Mouse (Mus musculus) limb, embryonic 15.5 days (tissue): ENCODE results near the gene Vrk3. TPM values are rescaled to one million over a fixed set of nuclear protein-coding genes. Genes with fewer than 3 reads are reported as not detected.

Experiments used
- ATAC-seq: fragments of 200-750 bp; cut with Nextera tagmentation; 2 replicates; pipeline ENCODE4 v1.8.0; 2017; ENCODE audit warnings: low read depth, moderate TSS enrichment; ENCODE audit not compliant: insufficient number of reproducible peaks, low FRiP score, low TSS enrichment
- H3K27ac ChIP-seq: fragments of 300-500 bp; sonication (generic); 2 replicates; pipeline ENCODE4 v1.5.1; 2015; ENCODE audit warnings: moderate library complexity, mild to moderate bottlenecking, inconsistent platforms
- H3K27me3 ChIP-seq: fragments of 300-500 bp; sonication (generic); 2 replicates; pipeline ENCODE4 v1.6.1; 2015; ENCODE audit warnings: inconsistent platforms
- H3K36me3 ChIP-seq: fragments of 300-500 bp; sonication (generic); 2 replicates; pipeline ENCODE4 v1.6.1; 2015; ENCODE audit warnings: inconsistent platforms
- H3K4me1 ChIP-seq: fragments of 300-500 bp; sonication (generic); 2 replicates; pipeline ENCODE4 v1.6.1; 2015; ENCODE audit warnings: inconsistent platforms
- H3K4me2 ChIP-seq: fragments of 300-500 bp; sonication (generic); 2 replicates; pipeline ENCODE4 v1.6.1; 2015; ENCODE audit warnings: mild to moderate bottlenecking, inconsistent platforms
- H3K4me3 ChIP-seq: fragments of 300-500 bp; sonication (generic); 2 replicates; pipeline ENCODE4 v1.5.1; 2015; ENCODE audit warnings: mild to moderate bottlenecking, inconsistent platforms
- H3K9ac ChIP-seq: fragments of 300-500 bp; sonication (generic); 2 replicates; pipeline ENCODE4 v1.6.1; 2015; ENCODE audit warnings: inconsistent platforms
- H3K9me3 ChIP-seq: fragments of 300-500 bp; sonication (generic); 2 replicates; pipeline ENCODE4 v1.6.1; 2016; ENCODE audit warnings: inconsistent platforms
- WGBS: fragments of 180-500 bp; shearing (Covaris S2); methylation state at CpG from one replicate; pipeline ENCODE4 v1.1.7; 2015; 5-methylcytosine and 5-hydroxymethylcytosine counted together
- polyA plus RNA-seq: library from polyadenylated mRNA; unstranded; fragments of >200 nt; fragmentation: Nextera tagmentation; extraction: Ambion mirVana; gene quantifications from 2 replicates; pipeline ENCODE4 v1.2.1, GENCODE M21; 2015

Vrk3 gene
- polyA plus RNA-seq, 1 experiment from 2014 or later: 30.8 TPM

GRCm38 (mm10) chr7:44820525-44820924, 72.3 kb downstream of the Vrk3 start:
- no peak overlapping the region for H3K9ac ChIP-seq
- no peak overlapping the region for H3K27ac ChIP-seq
- H3K9me3 ChIP-seq: no peaks in the 10 kb centered on the region
- WGBS: 79% methylated on average over 3 of the region's 3 CpGs
- no peak overlapping the region for H3K4me3 ChIP-seq
- no peaks in the 10 kb centered on the region; the same call in 1 of the 2 replicates for H3K36me3 ChIP-seq
- no peaks in the 10 kb centered on the region for H3K27me3 ChIP-seq
- H3K4me2 ChIP-seq: no peak overlapping the region
- H3K4me1 ChIP-seq: peaks cover 52% of the 10 kb centered on the region
- ATAC-seq: no peak

DNA sequence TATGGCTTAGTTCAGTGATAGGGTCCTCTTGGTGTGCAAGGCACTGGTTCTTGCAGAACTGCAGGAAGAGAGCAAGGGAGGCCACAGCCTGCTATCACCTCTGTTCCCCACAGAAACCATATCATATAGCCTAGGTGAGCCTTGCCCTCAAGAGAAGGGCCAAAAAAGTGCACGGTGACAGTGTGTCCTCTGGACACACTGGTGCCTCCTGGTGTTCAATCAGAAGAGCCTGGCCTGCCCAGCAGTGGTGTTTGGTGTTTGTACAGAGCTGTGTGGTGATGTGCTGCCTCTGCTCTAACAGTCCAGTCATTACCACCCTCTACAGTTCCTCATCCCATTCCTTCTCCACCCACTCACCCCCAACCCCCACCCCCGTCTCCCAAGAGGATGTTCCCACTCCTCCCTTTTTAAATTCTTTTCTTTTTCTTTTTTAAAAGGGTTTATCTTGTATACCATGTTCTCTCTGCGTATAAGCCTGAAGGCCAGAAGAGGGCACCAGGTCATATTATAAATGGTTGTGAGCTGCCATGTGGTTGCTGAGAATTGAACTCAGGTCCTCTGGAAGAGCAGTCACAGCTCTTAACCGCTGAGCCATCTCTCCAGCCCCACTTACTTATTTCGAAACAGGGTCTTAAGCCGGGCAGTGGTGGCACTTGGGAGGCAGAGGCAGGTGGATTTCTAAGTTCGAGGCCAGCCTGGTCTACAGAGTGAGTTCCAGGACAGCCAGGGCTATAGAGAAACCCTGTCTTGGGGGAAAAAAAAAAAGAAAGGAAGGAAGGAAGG, 73.6 kb downstream of the Vrk3 start:
- no peak for ATAC-seq
- Histone ChIP-seq H3K9ac (no peak overlapping the region), H3K27ac (no peak overlapping the region), H3K4me3 (no peak overlapping the region), H3K9me3 (no peaks in the 10 kb centered on the region), H3K27me3 (no peaks in the 10 kb centered on the region), H3K4me1 (peaks cover 51% of the 10 kb centered on the region), H3K36me3 (no peaks in the 10 kb centered on the region; the same call in 1 of the 2 replicates), H3K4me2 (no peak overlapping the region)
- WGBS: 82% methylated on average over 7 of the region's 7 CpGs

DNA sequence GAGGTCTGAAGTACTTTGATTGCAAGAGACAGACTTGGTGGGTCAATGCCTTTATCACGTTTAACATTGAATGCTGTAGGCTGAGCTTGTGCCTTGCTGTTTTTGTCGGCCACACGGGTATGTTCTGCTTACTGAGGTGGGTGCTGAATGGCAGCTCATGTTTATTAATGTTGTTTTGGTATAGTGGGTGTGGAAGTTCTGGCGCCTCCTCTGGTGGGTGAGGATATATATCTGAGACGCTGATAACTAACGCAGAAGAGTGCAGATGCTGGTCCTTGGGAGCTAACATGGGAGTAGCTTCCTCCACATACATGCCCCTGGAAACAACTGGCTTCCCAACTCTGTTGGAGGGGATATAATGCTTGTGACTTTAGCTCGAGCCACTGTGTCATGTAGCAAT, 75.2 kb downstream of the Vrk3 start:
- no peak for ATAC-seq
- 44% methylated on average over 7 of the region's 7 CpGs for WGBS
- Histone ChIP-seq H3K4me3 (no peak overlapping the region), H3K27me3 (no peaks in the 10 kb centered on the region), H3K27ac (no peak overlapping the region), H3K4me1 (peaks cover 38% of the 10 kb centered on the region), H3K36me3 (peaks cover 8% of the 10 kb centered on the region), H3K9ac (no peak overlapping the region), H3K4me2 (no peak overlapping the region), H3K9me3 (no peaks in the 10 kb centered on the region)

DNA sequence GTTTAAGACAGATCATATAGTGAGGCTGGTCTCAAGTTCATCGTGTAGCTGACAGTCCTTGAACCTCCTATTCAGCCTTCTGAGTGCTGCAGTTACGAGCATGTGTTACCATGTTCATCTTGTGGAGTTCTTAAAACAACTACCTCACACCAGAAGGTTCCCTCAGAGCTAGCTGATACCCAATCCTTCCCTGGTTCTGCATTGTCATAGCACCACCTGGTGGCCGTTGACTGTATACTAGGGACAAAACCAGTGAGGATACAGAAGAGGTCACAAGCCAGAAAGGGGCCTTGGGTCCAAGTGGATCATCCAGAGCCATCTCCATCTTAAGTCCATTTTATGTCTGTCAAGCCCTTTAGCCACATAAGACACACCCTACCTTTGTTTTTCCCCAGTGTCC, 76.7 kb downstream of the Vrk3 start:
- H3K27ac ChIP-seq: no peak overlapping the region
- H3K9ac ChIP-seq: no peak overlapping the region
- peaks cover 23% of the 10 kb centered on the region for H3K36me3 ChIP-seq
- H3K4me3 ChIP-seq: no peak overlapping the region
- 16% methylated on average over 3 of the region's 3 CpGs for WGBS
- H3K4me2 ChIP-seq: no peak overlapping the region
- peaks cover 24% of the 10 kb centered on the region for H3K4me1 ChIP-seq
- H3K9me3 ChIP-seq: no peaks in the 10 kb centered on the region
- ATAC-seq: no peak
- no peaks in the 10 kb centered on the region for H3K27me3 ChIP-seq

DNA sequence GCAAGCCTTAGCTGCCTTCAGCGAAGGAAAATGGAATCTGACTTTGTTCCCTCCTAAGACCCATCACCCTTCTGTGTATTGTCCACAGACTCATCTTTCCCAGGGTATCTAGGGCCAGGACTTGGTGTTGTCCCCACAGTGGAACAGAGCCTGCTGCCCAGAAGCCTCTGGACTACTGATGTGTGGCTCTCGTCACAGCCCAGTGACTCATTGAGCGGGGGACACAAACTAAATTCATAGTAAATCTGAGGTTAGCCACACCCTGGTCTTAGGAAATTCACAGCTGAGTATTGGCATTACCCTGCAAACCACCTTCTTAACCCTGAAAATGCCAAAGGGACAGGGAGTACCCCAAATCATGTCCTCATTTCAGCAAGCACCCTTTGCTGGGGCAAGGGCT, 78.6 kb downstream of the Vrk3 start:
- H3K4me3 ChIP-seq: no peak overlapping the region
- H3K27me3 ChIP-seq: no peaks in the 10 kb centered on the region
- ATAC-seq: no peak
- H3K9ac ChIP-seq: no peak overlapping the region
- no peak overlapping the region for H3K27ac ChIP-seq
- no peak overlapping the region for H3K4me2 ChIP-seq
- peaks cover 11% of the 10 kb centered on the region; the same call in 1 of the 2 replicates for H3K4me1 ChIP-seq
- 77% methylated on average over 3 of the region's 3 CpGs for WGBS
- peaks cover 40% of the 10 kb centered on the region for H3K36me3 ChIP-seq
- no peaks in the 10 kb centered on the region for H3K9me3 ChIP-seq

Other genes with a start within 250 kb of the Vrk3 start
- 0.13 and 0.16 TPM in 2 replicates for gene Mybpc2, start 223.8 kb upstream of the Vrk3 start, polyA plus RNA-seq
- 0.70 and 0.72 TPM in 2 replicates for gene Spib, start 216.3 kb upstream of the Vrk3 start, polyA plus RNA-seq
- gene Pold1, start 199.6 kb upstream of the Vrk3 start, polyA plus RNA-seq: 75.7 and 83.6 TPM in 2 replicates
- gene Nr1h2, start 194.5 kb upstream of the Vrk3 start, polyA plus RNA-seq: 71.9 and 79.8 TPM in 2 replicates
- gene Napsa, start 176.0 kb upstream of the Vrk3 start, polyA plus RNA-seq: 2.1 and 3.6 TPM in 2 replicates
- gene Kcnc3, start 157.7 kb upstream of the Vrk3 start, polyA plus RNA-seq: 0.16 and 0.20 TPM in 2 replicates
- gene Myh14, start 77.6 kb upstream of the Vrk3 start, polyA plus RNA-seq: 5.4 and 6.4 TPM in 2 replicates
- not detected in 2 replicates for gene Izumo2, start 39.7 kb upstream of the Vrk3 start, polyA plus RNA-seq
- gene Zfp473, start 2.6 kb downstream of the Vrk3 start, polyA plus RNA-seq: 1.7 TPM in 2 replicates
- 83.6 and 88.0 TPM in 2 replicates for gene Nup62, start 67.7 kb downstream of the Vrk3 start, polyA plus RNA-seq
- gene Il4i1, start 68.0 kb downstream of the Vrk3 start, polyA plus RNA-seq: 1.0 and 1.6 TPM in 2 replicates
- 5.7 and 6.2 TPM in 2 replicates for gene Atf5, start 68.2 kb downstream of the Vrk3 start, polyA plus RNA-seq
- 118 and 124 TPM in 2 replicates for gene Akt1s1, start 100.6 kb downstream of the Vrk3 start, polyA plus RNA-seq
- gene Tbc1d17, start 100.7 kb downstream of the Vrk3 start, polyA plus RNA-seq: 82.6 and 89.6 TPM in 2 replicates
- 29.7 and 29.8 TPM in 2 replicates for gene Pnkp, start 108.7 kb downstream of the Vrk3 start, polyA plus RNA-seq
- 286 and 373 TPM in 2 replicates for gene Ptov1, start 121.4 kb downstream of the Vrk3 start, polyA plus RNA-seq
- 103 and 109 TPM in 2 replicates for gene Med25, start 144.3 kb downstream of the Vrk3 start, polyA plus RNA-seq
- gene Fuz, start 147.7 kb downstream of the Vrk3 start, polyA plus RNA-seq: 22.8 and 24.2 TPM in 2 replicates
- 68.8 and 71.9 TPM in 2 replicates for gene Ap2a1, start 181.1 kb downstream of the Vrk3 start, polyA plus RNA-seq
- gene Tsks, start 194.8 kb downstream of the Vrk3 start, polyA plus RNA-seq: 0.17 TPM in 1 of 2 replicates, not detected in the other
- 27.9 and 28.3 TPM in 2 replicates for gene Cpt1c, start 226.4 kb downstream of the Vrk3 start, polyA plus RNA-seq
- gene Prmt1, start 238.2 kb downstream of the Vrk3 start, polyA plus RNA-seq: 408 and 429 TPM in 2 replicates
- 101 and 105 TPM in 2 replicates for gene Irf3, start 249.2 kb downstream of the Vrk3 start, polyA plus RNA-seq